Mouse (Mus musculus): ENCODE data around the gene Ybx2.
A peak's percentile ranks its signal among the peaks of the same experiment; 100 is the strongest.
"Not testable (repeated sequence)": the region's sequence is repeated elsewhere in the genome, so short reads cannot be mapped to it uniquely, and the experiment has no call there.

Gene Ybx2

GRCm38 (mm10) chr11:69915667-69916627 lies 19.6 kb upstream of the Ybx2 start:
- DNase-seq, result no peak

GRCm38 (mm10) chr11:69916652-69917378 lies 18.8 kb upstream of the Ybx2 start:
- DNase-seq, result not testable (repeated sequence)

GRCm38 (mm10) chr11:69917379-69917948 lies 18.1 kb upstream of the Ybx2 start:
- DNase-seq, result no peak

- DNase-seq, result no peak
Measured at GRCm38 (mm10) chr11:69918118-69918517, 17.5 kb upstream of the Ybx2 start.

- no peak for DNase-seq
Measured at GRCm38 (mm10) chr11:69919053-69919452, 16.5 kb upstream of the Ybx2 start.

- peak; percentile 41 to 72 for DNase-seq
Measured at GRCm38 (mm10) chr11:69919661-69920265, 15.8 kb upstream of the Ybx2 start.

- peak in 1 of 2 experiments; percentile 42 for DNase-seq
Measured at GRCm38 (mm10) chr11:69920266-69921031, 15.1 kb upstream of the Ybx2 start.

- DNase-seq, result peak; percentile 100
Measured at GRCm38 (mm10) chr11:69921114-69922011, 14.2 kb upstream of the Ybx2 start, which contains the start of gene Eif5a. Eif5a (minus strand) TSS chr11:69921958.

- no peak for DNase-seq
Measured at GRCm38 (mm10) chr11:69922012-69922756, 13.4 kb upstream of the Ybx2 start.

GRCm38 (mm10) chr11:69922796-69923195 lies 12.8 kb upstream of the Ybx2 start:
- no peak for DNase-seq

- DNase-seq, result no peak
Measured at GRCm38 (mm10) chr11:69927501-69927900, 8.1 kb upstream of the Ybx2 start.

GRCm38 (mm10) chr11:69929712-69930111 lies 5.9 kb upstream of the Ybx2 start:
- no peak for DNase-seq

- not testable (repeated sequence) for DNase-seq
Measured at GRCm38 (mm10) chr11:69930176-69930575, 5.4 kb upstream of the Ybx2 start.

- no peak for DNase-seq
Measured at GRCm38 (mm10) chr11:69930967-69931537, 4.5 kb upstream of the Ybx2 start.

GRCm38 (mm10) chr11:69931769-69932168 lies 3.8 kb upstream of the Ybx2 start:
- no peak for DNase-seq

GRCm38 (mm10) chr11:69932254-69932653 lies 3.3 kb upstream of the Ybx2 start:
- DNase-seq, result no peak

GRCm38 (mm10) chr11:69933066-69933465 lies 2.5 kb upstream of the Ybx2 start:
- DNase-seq, result no peak

GRCm38 (mm10) chr11:69934169-69934568 lies 1.4 kb upstream of the Ybx2 start:
- DNase-seq, result peak; percentile 76 to 81

- no peak for DNase-seq
Measured at GRCm38 (mm10) chr11:69934681-69935080, 915 bp upstream of the Ybx2 start.

GRCm38 (mm10) chr11:69936156-69936555 lies 560 bp downstream of the Ybx2 start:
- no peak for DNase-seq
